Mouse (Mus musculus) cortical plate, adult 2 months (tissue): Measurements from ENCODE around the gene Cited4.

Source experiments
- CTCF ChIP-seq: fragments of 200-500 bp; IDR thresholded peaks from 2 replicates; pipeline ENCODE4 v1.5.1; 2011; ENCODE audit warnings: mild to moderate bottlenecking, control low read depth, low read length; ENCODE audit not compliant: insufficient read depth; ENCODE audit errors: extremely low read depth
- POLR2A ChIP-seq: fragments of 200-500 bp; IDR thresholded peaks from 2 replicates; pipeline ENCODE4 v1.6.1; 2011; ENCODE audit warnings: mild to moderate bottlenecking, low read length, control low read depth; ENCODE audit not compliant: insufficient read depth; ENCODE audit errors: extremely low read depth

GRCm38 (mm10) chr4:120713856-120714497, 47.6 kb downstream of the Cited4 start:
- no peak for TF ChIP-seq CTCF
- no peak for TF ChIP-seq POLR2A
